Mouse (Mus musculus): ENCODE results near the gene Olfr452. TPM values are rescaled to one million over a fixed set of nuclear protein-coding genes. Genes with fewer than 3 reads are reported as not detected.

Olfr452 gene
- polyA plus RNA-seq, 1 experiment from 2014 or later, result not detected

- Histone ChIP-seq H3K4me2 (ENCODE audit: low read depth, low read length) (no peak within 1 kb of the TSS), H3K27ac (ENCODE audit: low read length) (no peak within 1 kb of the TSS), H3K4me3 (ENCODE audit: low read depth, low read length) (no peak within 1 kb of the TSS), H3K9me3 (replicated peaks; ENCODE audit: control insufficient read depth, low read length) (no peaks in the 10 kb centered on the region), H3K36me3 (ENCODE audit: control insufficient read depth, insufficient read depth) (no peaks in the 10 kb centered on the region), H3K9ac (ENCODE audit: low read depth, low read length) (no peak within 1 kb of the TSS), H3K27me3 (ENCODE audit: control insufficient read depth, insufficient read depth, low read depth, low read length) (no peaks in the 10 kb centered on the region), H3K4me1 (ENCODE audit: control insufficient read depth, low read depth, low read length) (no peaks in the 10 kb centered on the region)
- WGBS (ENCODE audit: insufficient replicate concordance), result 37% methylated on average over 1 of the region's 1 CpGs
- no peak for ATAC-seq (ENCODE audit: low read depth)
Measured at GRCm38 (mm10) chr6:42811639-42812038, 26.7 kb downstream of the Olfr452 start, which contains the start of gene Olfr450. Olfr450 (plus strand) TSS chr6:42811939.

GRCm38 (mm10) chr6:42834084-42834483 is 49.2 kb downstream of the Olfr452 start, which contains the start of gene Olfr449:
Olfr449 (plus strand) TSS chr6:42834384.
- Histone ChIP-seq H3K36me3 (ENCODE audit: control insufficient read depth, insufficient read depth) (no peaks in the 10 kb centered on the region), H3K27ac (ENCODE audit: low read length) (no peak within 1 kb of the TSS), H3K9ac (ENCODE audit: low read depth, low read length) (no peak within 1 kb of the TSS), H3K9me3 (replicated peaks; ENCODE audit: control insufficient read depth, low read length) (no peaks in the 10 kb centered on the region), H3K4me2 (ENCODE audit: low read depth, low read length) (no peak within 1 kb of the TSS), H3K4me1 (ENCODE audit: control insufficient read depth, low read depth, low read length) (no peaks in the 10 kb centered on the region), H3K27me3 (ENCODE audit: control insufficient read depth, insufficient read depth, low read depth, low read length) (no peaks in the 10 kb centered on the region), H3K4me3 (ENCODE audit: low read depth, low read length) (no peak within 1 kb of the TSS)
- ATAC-seq (ENCODE audit: low read depth), result no peak

Other genes with a start within 250 kb of the Olfr452 start
- not detected in 2 replicates for gene Olfr455, start 237.5 kb upstream of the Olfr452 start, polyA plus RNA-seq (2015; fragmentation: Nextera tagmentation; extraction: Ambion mirVana)
- gene Tcaf3, start 187.4 kb upstream of the Olfr452 start, polyA plus RNA-seq (2015; fragmentation: Nextera tagmentation; extraction: Ambion mirVana), result not detected in 2 replicates
- 0.21 and 0.22 TPM in 2 replicates for gene Tcaf2, start 139.8 kb upstream of the Olfr452 start, polyA plus RNA-seq (2015; fragmentation: Nextera tagmentation; extraction: Ambion mirVana)
- gene Tcaf1, start 75.0 kb upstream of the Olfr452 start, polyA plus RNA-seq (2015; fragmentation: Nextera tagmentation; extraction: Ambion mirVana), result 4.9 and 5.1 TPM in 2 replicates
- not detected in 2 replicates for gene Olfr453, start 45.7 kb upstream of the Olfr452 start, polyA plus RNA-seq (2015; fragmentation: Nextera tagmentation; extraction: Ambion mirVana)
- not detected in 2 replicates for gene Olfr38, start 28.7 kb upstream of the Olfr452 start, polyA plus RNA-seq (2015; fragmentation: Nextera tagmentation; extraction: Ambion mirVana)
- not detected in 2 replicates for gene Olfr450, start 26.8 kb downstream of the Olfr452 start, polyA plus RNA-seq (2015; fragmentation: Nextera tagmentation; extraction: Ambion mirVana)
- gene Olfr449, start 49.3 kb downstream of the Olfr452 start, polyA plus RNA-seq (2015; fragmentation: Nextera tagmentation; extraction: Ambion mirVana), result not detected in 2 replicates
- gene Olfr448, start 105.3 kb downstream of the Olfr452 start, polyA plus RNA-seq (2015; fragmentation: Nextera tagmentation; extraction: Ambion mirVana), result not detected in 2 replicates
- gene Olfr447, start 123.8 kb downstream of the Olfr452 start, polyA plus RNA-seq (2015; fragmentation: Nextera tagmentation; extraction: Ambion mirVana), result not detected in 2 replicates
- gene Olfr446, start 136.3 kb downstream of the Olfr452 start, polyA plus RNA-seq (2015; fragmentation: Nextera tagmentation; extraction: Ambion mirVana), result not detected in 2 replicates
- gene Olfr444, start 164.0 kb downstream of the Olfr452 start, polyA plus RNA-seq (2015; fragmentation: Nextera tagmentation; extraction: Ambion mirVana), result not detected in 2 replicates

All from liver, embryonic 16.5 days (tissue).